Mouse (Mus musculus): Measurements from ENCODE around the gene Grk5.

The Grk5 gene

GRCm38 (mm10) chr19:61021939-61022566 lies 132.5 kb downstream of the Grk5 start:
- in situ Hi-C loops (cut with MboI; ENCODE audit: low pct_unique_long_range_greater_than_20kb in 1 of 2, low sequenced_read_pairs in 2 of 2, unreplicated experiment in 1 of 2), result no loop called here

GRCm38 (mm10) chr19:61031570-61031969 lies 142.0 kb downstream of the Grk5 start:
- in situ Hi-C loops (cut with MboI; ENCODE audit: low pct_unique_long_range_greater_than_20kb in 1 of 2, low sequenced_read_pairs in 2 of 2, unreplicated experiment in 1 of 2), result no loop called here

DNA sequence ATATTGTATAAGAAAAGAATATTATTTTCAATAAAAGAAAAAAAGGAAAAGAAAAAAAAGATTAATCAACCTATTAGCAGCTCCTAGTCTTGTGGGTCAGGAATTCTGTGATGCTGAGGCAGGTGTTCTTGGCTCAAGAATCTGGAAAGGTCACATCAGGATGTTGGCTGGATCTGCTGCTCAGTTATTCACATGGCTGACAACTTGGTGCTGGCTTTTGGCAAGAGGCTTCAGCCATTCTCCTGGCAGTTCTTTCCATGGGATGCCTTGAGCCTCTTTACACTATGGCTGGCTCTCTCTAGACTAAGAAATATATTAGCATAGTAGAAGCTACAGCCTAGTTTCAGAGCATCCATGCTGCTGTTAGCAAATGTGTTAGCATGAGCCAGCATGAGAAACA lies 149.6 kb downstream of the Grk5 start:
- in situ Hi-C loops (cut with MboI; ENCODE audit: low pct_unique_long_range_greater_than_20kb in 1 of 2, low sequenced_read_pairs in 2 of 2, unreplicated experiment in 1 of 2), result no loop called here

DNA sequence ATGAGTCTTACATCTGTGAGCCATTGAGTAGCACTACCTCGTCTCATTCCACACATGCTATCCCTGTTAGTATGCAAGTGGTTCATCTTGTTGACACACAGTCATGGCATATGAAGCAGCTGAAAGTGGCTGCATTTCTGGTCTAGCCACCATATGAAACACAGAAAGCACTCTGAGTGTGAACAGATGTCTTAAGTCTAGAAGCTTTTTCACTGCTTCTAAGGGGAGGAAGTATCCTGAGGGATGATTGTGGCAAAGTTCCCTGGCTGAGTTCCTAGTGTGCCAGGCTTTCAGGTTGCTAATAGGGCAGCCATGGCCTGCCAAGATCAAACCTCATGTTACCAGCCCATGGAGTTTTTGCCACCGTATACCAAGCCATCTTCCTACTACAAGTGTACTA lies 159.1 kb downstream of the Grk5 start:
- in situ Hi-C loops (cut with MboI; ENCODE audit: low pct_unique_long_range_greater_than_20kb in 1 of 2, low sequenced_read_pairs in 2 of 2, unreplicated experiment in 1 of 2), result no loop called here

DNA sequence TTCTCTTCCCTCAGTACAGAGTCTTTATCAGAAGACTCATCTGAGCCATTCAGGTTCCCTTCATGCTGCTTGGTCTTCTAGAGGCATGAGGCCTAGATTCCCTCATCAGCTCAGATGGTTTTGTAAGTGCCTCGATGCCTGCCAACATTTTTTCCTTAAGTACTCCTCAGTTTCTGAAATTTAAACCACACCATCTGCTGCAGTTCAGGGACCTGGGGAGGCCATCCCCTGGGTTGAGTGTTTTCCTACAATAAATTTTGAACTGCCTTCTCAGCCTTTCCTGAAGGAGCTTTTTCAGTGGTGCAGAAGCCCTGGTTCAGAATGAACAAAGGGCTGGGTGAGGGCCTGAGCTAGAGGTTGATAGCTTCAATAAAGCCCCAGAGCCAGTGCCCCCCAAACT lies 159.9 kb downstream of the Grk5 start:
- in situ Hi-C loops (cut with MboI; ENCODE audit: low pct_unique_long_range_greater_than_20kb in 1 of 2, low sequenced_read_pairs in 2 of 2, unreplicated experiment in 1 of 2), result no loop called here

GRCm38 (mm10) chr19:61051151-61051550 lies 161.6 kb downstream of the Grk5 start:
- in situ Hi-C loops (cut with MboI; ENCODE audit: low pct_unique_long_range_greater_than_20kb in 1 of 2, low sequenced_read_pairs in 2 of 2, unreplicated experiment in 1 of 2), result no loop called here

DNA sequence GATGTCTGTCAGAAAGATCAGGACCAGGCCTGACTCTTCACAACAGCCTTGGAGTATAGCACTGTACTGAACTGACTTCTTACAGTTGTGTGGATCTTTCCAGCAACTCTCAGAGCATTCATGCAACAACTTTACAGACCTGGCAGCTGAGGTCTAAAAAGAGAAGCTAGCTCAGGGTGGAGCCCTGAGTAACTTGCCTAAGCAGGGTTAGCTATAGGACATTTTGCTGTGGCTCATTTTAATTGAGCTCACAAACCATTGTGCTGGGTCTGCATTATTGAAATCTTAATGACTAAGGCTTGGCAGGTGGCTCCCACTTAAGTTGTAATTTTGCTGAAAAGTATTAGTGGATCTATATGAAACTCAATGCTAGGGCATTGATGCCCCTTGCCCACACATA lies 162.5 kb downstream of the Grk5 start:
- in situ Hi-C loops (cut with MboI; ENCODE audit: low pct_unique_long_range_greater_than_20kb in 1 of 2, low sequenced_read_pairs in 2 of 2, unreplicated experiment in 1 of 2), result no loop called here

DNA sequence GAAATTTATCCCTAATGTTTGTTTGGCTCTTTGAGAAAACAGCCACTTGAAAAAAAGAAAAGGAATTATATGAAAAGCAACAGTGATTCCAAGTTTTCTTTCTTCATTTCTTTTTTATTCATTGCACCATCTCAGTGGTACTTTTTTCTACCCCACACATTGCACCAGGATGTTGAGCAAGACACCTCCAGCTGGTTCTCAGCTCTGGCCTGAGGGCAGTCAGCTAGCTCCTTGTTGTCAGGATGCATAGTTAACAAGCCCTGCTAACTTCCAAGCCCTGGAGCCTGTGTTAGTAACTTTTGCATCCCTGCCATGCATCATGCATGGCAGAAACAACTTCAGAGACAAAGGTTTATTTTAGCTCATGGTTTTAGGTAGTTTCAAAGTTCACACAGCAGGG lies 163.2 kb downstream of the Grk5 start:
- in situ Hi-C loops (cut with MboI; ENCODE audit: low pct_unique_long_range_greater_than_20kb in 1 of 2, low sequenced_read_pairs in 2 of 2, unreplicated experiment in 1 of 2), result no loop called here

DNA sequence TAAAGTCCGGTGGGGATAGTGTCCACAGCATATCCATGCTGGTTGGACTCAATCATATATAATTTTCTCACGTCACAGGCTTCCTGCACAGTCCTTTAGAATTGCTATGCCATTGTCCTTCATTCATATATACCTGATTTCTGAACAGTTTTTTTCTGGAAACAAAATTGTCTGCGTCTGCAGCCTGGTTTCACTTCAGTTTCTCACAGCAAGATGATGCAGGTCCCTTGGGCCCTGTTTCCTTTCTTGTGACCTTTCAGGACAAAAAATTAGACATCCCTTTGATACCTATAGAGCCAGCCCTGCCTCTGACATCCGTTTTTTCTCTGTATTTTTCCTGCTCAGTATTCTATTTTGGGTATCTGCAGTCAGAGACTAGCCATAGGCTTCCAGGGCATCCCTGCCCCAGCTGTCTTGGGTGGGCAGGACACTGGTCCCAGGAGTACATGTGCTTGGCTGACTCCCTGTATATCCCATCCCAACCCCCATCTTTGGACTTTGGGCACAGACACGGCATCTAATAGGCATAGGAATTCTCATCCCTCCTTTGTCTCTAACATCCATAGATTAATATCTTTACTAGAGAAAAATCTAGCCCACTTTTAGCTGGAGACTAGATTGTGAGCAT lies 167.3 kb downstream of the Grk5 start:
- in situ Hi-C loops (cut with MboI; ENCODE audit: low pct_unique_long_range_greater_than_20kb in 1 of 2, low sequenced_read_pairs in 2 of 2, unreplicated experiment in 1 of 2), result no loop called here

GRCm38 (mm10) chr19:61057581-61057980 lies 168.0 kb downstream of the Grk5 start:
- in situ Hi-C loops (cut with MboI; ENCODE audit: low pct_unique_long_range_greater_than_20kb in 1 of 2, low sequenced_read_pairs in 2 of 2, unreplicated experiment in 1 of 2), result no loop called here

- in situ Hi-C loops (cut with MboI; ENCODE audit: low pct_unique_long_range_greater_than_20kb in 1 of 2, low sequenced_read_pairs in 2 of 2, unreplicated experiment in 1 of 2), result no loop called here
Measured at GRCm38 (mm10) chr19:61064386-61064785, 174.8 kb downstream of the Grk5 start.

GRCm38 (mm10) chr19:61065011-61065410 lies 175.5 kb downstream of the Grk5 start:
- in situ Hi-C loops (cut with MboI; ENCODE audit: low pct_unique_long_range_greater_than_20kb in 1 of 2, low sequenced_read_pairs in 2 of 2, unreplicated experiment in 1 of 2), result no loop called here

GRCm38 (mm10) chr19:61078622-61079021 lies 189.1 kb downstream of the Grk5 start:
- in situ Hi-C loops (cut with MboI; ENCODE audit: low pct_unique_long_range_greater_than_20kb in 1 of 2, low sequenced_read_pairs in 2 of 2, unreplicated experiment in 1 of 2), result no loop called here

GRCm38 (mm10) chr19:61080251-61080749 lies 190.8 kb downstream of the Grk5 start:
- in situ Hi-C loops (cut with MboI; ENCODE audit: low pct_unique_long_range_greater_than_20kb in 1 of 2, low sequenced_read_pairs in 2 of 2, unreplicated experiment in 1 of 2), result loop anchor here in 1 of 2 experiments (10.0 kb wide), 1 partner anchor 195 kb away; the partner anchor contains the start of gene Grk5

GRCm38 (mm10) chr19:61083006-61083405 lies 193.5 kb downstream of the Grk5 start:
- in situ Hi-C loops (cut with MboI; ENCODE audit: low pct_unique_long_range_greater_than_20kb in 1 of 2, low sequenced_read_pairs in 2 of 2, unreplicated experiment in 1 of 2), result loop anchor here in 1 of 2 experiments (10.0 kb wide), 1 partner anchor 198 kb away; the partner anchor contains the start of gene Grk5

- in situ Hi-C loops (cut with MboI; ENCODE audit: low pct_unique_long_range_greater_than_20kb in 1 of 2, low sequenced_read_pairs in 2 of 2, unreplicated experiment in 1 of 2), result loop anchor here in 1 of 2 experiments (10.0 kb wide), 1 partner anchor 200 kb away; the partner anchor contains the start of gene Grk5
Measured at GRCm38 (mm10) chr19:61084149-61084940, 194.8 kb downstream of the Grk5 start.

DNA sequence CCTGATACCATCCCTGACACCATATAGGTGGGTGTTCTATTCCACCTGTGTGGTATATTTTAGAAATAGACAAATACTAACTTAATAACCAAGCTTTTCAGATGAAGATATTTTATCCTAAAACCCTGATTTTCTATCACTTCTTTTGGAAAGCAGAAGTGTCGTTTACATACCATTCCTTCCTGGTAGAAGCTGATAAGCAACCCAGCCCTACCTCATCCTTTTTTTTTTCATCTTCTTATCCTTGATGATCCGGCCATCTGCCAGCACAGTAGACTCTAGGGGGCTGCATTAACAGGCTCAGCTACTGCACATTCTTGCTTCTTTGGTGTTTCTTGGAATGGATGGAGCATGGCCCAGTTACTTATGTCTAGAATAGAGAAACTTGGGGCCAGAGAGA lies 195.7 kb downstream of the Grk5 start:
- in situ Hi-C loops (cut with MboI; ENCODE audit: low pct_unique_long_range_greater_than_20kb in 1 of 2, low sequenced_read_pairs in 2 of 2, unreplicated experiment in 1 of 2), result loop anchor here (5.0 to 10.0 kb wide), 2 partner anchors 200 to 203 kb away; partner anchors contain the start of gene Grk5 (in 1 of the 2)

GRCm38 (mm10) chr19:61087781-61088180 lies 198.2 kb downstream of the Grk5 start:
- in situ Hi-C loops (cut with MboI; ENCODE audit: low pct_unique_long_range_greater_than_20kb in 1 of 2, low sequenced_read_pairs in 2 of 2, unreplicated experiment in 1 of 2), result loop anchor here (5.0 to 10.0 kb wide), 2 partner anchors 203 to 205 kb away; partner anchors contain the start of gene Grk5 (in 1 of the 2)

GRCm38 (mm10) chr19:61089001-61089400 lies 199.5 kb downstream of the Grk5 start:
- in situ Hi-C loops (cut with MboI; ENCODE audit: low pct_unique_long_range_greater_than_20kb in 1 of 2, low sequenced_read_pairs in 2 of 2, unreplicated experiment in 1 of 2), result loop anchor here (5.0 to 10.0 kb wide), 2 partner anchors 204 to 207 kb away; partner anchors contain the start of gene Grk5 (in 1 of the 2)

All from mouse embryonic stem cell (cell line).